Mouse (Mus musculus) large intestine, adult 2 months (tissue): ENCODE measurements around the gene Rgsl1. TPM values are rescaled to one million over a fixed set of nuclear protein-coding genes. Genes with fewer than 3 reads are reported as not detected.
"Not testable (repeated sequence)": the region's sequence is repeated elsewhere in the genome, so short reads cannot be mapped to it uniquely, and the experiment has no call there.

ENCODE experiments used
- DNase-seq: peaks from one replicate; pipeline ENCODE4 v3.0.0-alpha.2; 2012; ENCODE audit warnings: low read depth, low spot score
- WGBS: fragments of 180-500 bp; shearing (Covaris S2); methylation state at CpG from one replicate; pipeline ENCODE4 v1.1.7; 2018; 5-methylcytosine and 5-hydroxymethylcytosine counted together
- polyA plus RNA-seq: library from polyadenylated mRNA; depleted of rRNA; stranded (reverse); fragments of >200 nt; gene quantifications from 2 replicates; pipeline ENCODE4 v1.2.3, GENCODE M21; 2012

Rgsl1 gene
- polyA plus RNA-seq, 1 experiment = 0.07 TPM

DNA sequence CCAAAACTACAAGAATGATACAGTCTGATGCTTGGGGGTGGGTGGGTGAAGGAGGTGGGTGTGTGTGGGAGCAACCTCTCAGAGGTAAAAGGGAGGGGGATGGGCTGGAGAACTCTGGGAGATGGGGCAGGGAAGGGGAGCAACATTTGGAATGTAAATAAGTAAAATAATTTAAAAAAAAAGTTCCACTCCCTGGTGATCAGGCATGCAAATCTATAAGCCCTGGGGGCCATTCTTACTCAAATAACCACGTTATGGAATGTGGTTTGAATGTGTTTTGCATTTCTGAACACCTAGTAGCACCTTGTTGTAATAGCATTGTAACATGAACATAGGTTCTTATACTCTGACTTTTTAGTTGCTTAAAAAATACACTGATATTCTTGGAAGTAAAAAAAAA is 60.6 kb downstream of the Rgsl1 start:
- WGBS = 77% methylated on average over 1 of the region's 1 CpGs
- DNase-seq = no peak

- 91% methylated on average over 10 of the region's 10 CpGs for WGBS
- no peak for DNase-seq
Measured at GRCm38 (mm10) chr1:153778205-153778604, 65.7 kb downstream of the Rgsl1 start.

- 90% methylated on average over 7 of the region's 7 CpGs for WGBS
- no peak for DNase-seq
Measured at GRCm38 (mm10) chr1:153776257-153776656, 67.7 kb downstream of the Rgsl1 start.

DNA sequence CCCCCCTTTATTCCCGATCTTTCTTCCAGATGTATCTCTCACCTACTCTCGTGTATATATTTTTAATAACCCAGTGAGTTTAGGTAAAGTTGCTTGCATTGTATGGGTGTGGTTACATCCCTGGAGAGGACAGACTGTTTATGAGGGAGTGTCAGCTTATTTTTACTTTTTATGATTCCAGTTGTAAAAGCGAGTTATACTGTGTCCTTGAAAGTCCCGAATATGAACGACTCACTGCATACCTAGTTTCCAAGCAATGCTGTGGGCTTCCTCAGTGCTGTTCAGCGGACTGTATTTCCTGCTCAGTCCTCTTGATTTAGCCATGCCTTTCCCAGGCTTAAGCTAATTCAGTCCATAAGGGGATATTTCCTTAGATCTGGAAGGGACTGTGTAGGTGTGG is 68.8 kb downstream of the Rgsl1 start:
- no peak for DNase-seq
- 17% methylated on average over 6 of the region's 6 CpGs for WGBS

DNA sequence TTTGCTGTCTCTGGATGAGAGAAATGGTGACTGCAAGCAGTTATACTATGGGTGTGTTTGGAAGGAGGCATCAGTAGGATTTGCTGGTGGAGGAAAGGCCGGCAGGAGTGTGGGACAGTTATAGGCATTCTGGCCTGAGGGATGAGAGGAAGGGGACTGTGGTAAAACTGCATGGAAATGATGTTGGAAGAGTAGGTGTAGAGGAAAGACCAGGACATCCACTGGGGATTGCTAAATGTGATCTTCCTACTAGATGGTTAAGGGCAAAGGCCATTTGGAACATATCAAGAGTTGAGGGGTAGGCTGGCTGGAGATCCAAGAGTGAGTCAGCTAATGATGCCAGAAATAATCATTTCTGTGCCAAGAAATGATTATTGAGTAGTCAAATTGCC is 73.2 kb downstream of the Rgsl1 start:
- no peak for DNase-seq
- 42% methylated on average over 1 of the region's 1 CpGs for WGBS

GRCm38 (mm10) chr1:153769998-153770775 is 73.8 kb downstream of the Rgsl1 start:
- 31% methylated on average over 10 of the region's 10 CpGs for WGBS
- no peak for DNase-seq

DNA sequence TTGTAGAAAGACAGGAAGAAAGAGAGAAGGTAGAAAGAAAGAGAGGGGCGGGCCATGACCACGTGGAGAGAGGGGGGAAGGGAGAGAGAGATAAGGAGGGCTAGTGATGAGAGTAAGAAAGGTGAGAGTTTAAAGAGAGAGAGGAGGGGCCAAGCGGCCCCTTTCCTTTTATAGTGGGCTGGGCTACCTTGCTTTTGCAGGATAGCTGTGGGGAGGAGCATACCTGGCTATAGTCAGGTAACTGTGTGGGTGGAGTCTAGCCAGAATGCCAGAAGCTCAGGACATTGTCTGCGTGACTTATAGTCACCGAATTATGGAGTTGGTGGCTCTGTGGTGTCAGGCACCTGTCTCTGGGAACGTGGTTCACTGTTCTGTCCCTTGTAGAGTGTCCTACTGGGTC is 74.4 kb downstream of the Rgsl1 start:
- not testable (repeated sequence) for DNase-seq
- WGBS = 28% methylated on average over 6 of the region's 6 CpGs

DNA sequence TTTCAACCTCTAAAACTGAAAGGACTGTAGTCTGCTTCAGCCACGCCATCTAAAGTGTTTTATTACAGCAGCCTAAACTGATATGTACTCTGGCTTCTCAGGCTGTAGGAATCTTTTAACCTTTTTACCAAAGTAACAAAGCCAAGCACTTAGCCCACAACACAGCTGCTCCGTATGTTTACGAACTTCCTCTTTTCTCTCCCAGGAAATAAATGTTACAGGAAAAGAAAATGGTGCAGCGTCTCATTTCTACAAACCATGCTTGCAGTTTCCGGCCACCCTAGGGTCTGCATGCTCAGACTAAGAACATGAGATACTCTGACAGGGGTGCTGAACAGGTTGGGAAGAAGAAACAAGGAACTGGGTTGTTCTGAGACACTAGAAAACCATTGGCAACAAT is 75.5 kb downstream of the Rgsl1 start:
- DNase-seq = no peak
- 7% methylated on average over 5 of the region's 5 CpGs for WGBS

DNA sequence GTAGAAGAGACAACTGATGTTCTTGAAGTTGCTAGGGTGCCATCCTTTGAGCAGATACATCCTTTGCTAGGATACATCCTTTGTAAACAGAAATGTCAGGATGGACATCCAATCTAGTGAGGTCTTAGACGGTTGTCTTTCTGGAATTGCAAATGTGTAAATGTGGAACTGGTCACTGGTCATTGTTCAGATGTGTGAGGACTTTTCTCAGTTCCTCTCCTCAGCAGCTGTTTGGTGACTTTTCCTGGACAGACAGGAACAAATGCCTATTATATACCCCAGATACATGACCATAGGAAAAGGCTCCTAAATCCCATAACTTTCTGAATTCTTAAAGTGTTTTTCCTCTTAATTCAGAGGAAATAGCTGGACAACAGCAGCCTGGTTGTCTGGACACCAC is 76.7 kb downstream of the Rgsl1 start:
- 88% methylated on average over 1 of the region's 1 CpGs for WGBS
- no peak for DNase-seq

DNA sequence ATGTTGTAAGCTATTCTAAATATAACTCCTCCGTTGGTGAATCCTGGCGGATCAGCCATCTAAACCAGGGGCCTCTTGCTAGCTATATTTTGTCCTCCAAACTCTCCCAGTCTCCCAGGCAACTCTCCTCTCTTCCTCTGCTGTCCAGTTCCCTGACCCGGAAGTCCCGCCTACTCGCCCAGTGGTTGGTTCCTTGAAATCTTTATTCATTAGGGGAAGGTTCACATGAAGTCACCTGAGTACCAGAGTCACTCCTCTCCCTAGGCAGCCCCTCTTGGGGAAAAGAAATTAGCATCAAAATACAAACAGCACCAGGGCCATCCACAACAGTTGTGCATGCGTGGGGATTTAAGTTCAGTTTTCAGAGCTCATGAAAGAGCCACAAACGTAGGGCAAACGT is 77.6 kb downstream of the Rgsl1 start:
- no peak for DNase-seq
- WGBS = 70% methylated on average over 8 of the region's 8 CpGs

DNA sequence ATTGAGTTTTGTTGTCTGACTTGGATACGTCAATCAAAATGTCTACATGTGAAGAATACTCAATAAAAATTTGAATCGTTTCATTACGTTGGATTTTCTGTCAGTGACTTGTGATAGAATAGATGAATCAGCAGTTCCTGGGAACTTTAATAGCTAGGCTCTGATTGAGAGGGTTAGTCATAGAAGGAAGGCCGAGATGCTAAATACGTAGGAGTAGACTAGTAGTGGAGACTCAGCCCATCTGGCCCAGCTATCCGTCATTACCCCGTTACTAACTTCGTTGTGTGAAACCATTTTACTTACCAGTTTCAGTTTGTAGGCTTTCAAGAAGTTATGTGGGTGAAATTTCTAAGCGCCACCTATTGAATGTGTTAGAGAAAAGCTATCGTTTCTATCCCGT is 79.8 kb downstream of the Rgsl1 start:
- WGBS = 76% methylated on average over 11 of the region's 11 CpGs
- DNase-seq = no peak

DNA sequence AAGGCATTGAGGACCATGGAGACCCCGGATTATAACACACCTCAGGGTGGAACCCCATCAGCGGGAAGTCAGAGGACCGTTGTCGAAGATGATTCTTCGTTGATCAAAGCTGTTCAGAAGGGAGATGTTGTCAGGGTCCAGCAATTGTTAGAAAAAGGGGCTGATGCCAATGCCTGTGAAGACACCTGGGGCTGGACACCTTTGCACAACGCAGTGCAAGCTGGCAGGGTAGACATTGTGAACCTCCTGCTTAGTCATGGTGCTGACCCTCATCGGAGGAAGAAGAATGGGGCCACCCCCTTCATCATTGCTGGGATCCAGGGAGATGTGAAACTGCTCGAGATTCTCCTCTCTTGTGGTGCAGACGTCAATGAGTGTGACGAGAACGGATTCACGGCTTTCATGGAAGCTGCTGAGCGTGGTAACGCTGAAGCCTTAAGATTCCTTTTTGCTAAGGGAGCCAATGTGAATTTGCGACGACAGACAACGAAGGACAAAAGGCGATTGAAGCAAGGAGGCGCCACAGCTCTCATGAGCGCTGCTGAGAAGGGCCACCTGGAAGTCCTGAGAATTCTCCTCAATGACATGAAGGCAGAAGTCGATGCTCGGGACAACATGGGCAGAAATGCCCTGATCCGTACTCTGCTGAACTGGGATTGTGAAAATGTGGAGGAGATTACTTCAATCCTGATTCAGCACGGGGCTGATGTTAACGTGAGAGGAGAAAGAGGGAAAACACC is 90.0 kb downstream of the Rgsl1 start:
- 80% methylated on average over 25 of the region's 25 CpGs for WGBS
- no peak for DNase-seq

GRCm38 (mm10) chr1:153752521-153752920 is 91.4 kb downstream of the Rgsl1 start:
- no peak for DNase-seq
- WGBS = 9% methylated on average over 6 of the region's 6 CpGs

DNA sequence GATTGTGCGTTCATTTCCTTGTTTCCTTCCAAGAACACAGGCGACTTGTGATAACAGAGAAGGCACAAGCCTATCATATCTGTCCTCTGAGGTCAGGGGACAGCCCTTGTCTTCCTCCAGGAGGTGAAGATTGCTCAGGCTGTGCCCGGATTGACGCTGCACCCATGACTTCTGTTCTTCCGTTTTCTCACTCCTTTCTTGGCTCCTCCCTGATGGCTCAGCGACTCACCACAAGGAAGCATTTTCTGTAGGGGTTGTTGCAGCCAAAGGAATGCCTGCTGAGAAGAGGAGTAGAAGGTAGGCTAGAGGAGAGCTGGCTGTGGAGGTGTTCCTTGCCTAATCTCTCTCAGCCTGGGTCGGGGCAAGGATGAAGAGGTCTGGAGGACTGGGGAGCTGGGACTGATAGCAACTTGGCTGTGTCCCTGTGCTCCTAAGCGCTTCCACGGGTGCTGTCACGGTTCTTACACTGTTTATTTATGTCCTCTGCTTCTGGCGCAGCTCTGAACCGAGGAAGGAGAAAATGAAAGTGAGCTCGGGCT is 92.1 kb downstream of the Rgsl1 start:
- no peak for DNase-seq
- 3% methylated on average over 13 of the region's 13 CpGs for WGBS

DNA sequence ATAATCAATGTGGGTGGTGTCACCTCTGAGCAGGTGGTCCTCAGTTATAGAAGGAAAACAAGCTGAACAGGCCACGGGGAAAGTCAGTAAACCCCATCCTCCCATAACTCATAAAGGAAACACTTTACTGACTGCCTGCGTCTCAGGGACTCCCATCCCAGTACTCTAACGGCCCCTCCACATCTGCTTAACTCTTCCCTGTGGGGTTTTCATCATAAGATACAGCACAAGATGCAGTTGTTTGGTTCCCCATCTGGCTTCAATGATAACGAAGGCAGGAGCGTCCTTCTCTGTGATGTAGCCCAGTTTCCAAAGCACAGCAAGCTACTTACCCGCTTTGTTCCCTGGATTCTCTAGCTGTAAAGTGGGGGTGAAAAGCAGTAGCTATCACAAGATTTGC is 93.9 kb downstream of the Rgsl1 start:
- 61% methylated on average over 6 of the region's 6 CpGs for WGBS
- no peak for DNase-seq

DNA sequence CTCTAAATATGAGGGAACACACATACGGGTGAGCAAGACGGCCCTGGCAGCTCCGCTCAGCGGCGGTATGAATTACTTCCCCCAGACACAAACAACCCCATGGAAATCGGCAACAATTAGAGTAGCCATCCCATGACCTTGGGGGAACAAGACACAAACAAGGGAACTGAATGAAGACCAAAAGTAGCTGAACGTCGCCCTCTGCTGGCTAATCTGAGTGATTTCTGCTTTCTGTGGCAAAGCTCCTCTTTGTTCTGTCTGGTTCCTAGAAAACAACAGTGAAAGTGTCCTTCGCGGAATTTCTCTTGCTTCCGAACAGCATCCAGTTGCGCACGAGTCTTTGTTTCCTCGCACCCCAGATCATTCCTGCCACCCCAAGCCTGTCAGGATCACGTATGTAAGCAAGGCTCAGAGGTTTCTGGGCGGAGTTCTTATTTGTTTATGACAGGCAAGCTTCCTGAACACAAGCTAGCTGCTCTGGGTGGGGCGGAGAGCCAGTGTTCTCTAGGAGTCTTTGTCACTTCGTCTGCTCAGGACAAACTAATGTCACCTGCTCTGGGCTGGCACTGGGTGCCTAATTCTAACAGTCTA is 94.6 kb downstream of the Rgsl1 start, which contains the start of gene Rnasel:
TSS of gene Rnasel (plus strand) at position 216 of the 591 bp plus-strand sequence.
- DNase-seq = peak; percentile 82
- WGBS = under 1% methylated on average over 18 of the region's 18 CpGs

GRCm38 (mm10) chr1:153748549-153748948 is 95.4 kb downstream of the Rgsl1 start:
- WGBS = 14% methylated on average over 1 of the region's 1 CpGs
- DNase-seq = no peak

GRCm38 (mm10) chr1:153747861-153748530 is 95.9 kb downstream of the Rgsl1 start:
- WGBS = 68% methylated on average over 12 of the region's 12 CpGs
- no peak for DNase-seq

GRCm38 (mm10) chr1:153746728-153747127 is 97.2 kb downstream of the Rgsl1 start:
- 3% methylated on average over 12 of the region's 12 CpGs for WGBS
- no peak for DNase-seq

DNA sequence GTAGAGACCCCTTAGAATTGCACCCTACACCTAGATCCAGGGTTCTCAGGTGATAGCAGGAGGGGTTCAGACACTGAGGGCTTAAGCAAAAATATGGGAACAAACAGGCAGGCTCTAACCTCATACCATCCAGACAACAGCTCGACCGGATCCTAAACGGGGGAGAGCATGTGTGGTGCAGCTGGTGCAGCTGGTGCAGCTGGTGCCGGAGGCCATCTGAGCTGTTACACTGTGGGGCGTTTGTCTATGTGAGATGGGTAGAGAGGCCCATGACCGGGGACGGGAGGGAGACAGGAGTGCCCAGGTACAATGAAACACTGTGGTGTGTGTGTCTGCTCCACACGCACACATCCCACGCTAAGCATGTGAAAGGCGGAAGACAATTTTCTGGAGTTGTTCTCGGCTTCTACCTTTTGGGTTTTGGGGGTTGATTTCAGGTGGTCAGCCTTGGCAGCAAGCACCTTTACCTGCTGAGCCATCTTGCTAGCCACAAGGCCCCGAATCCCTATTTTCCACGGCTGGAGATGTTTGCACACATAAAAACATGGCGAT is 97.7 kb downstream of the Rgsl1 start:
- WGBS = 74% methylated on average over 14 of the region's 14 CpGs

More for the DNA sequence above, 97.7 kb downstream of the Rgsl1 start:
- DNase-seq = no peak
